Mouse (Mus musculus): ENCODE results near the gene Nsg2. TPM values are rescaled to one million over a fixed set of nuclear protein-coding genes. Genes with fewer than 3 reads are reported as not detected.

Nsg2 gene
- polyA plus RNA-seq, 1 experiment from 2014 or later, result not detected

GRCm38 (mm10) chr11:32087376-32087775, 87.1 kb downstream of the Nsg2 start:
- no peak for ATAC-seq
- TF ChIP-seq CTCF (IDR thresholded peaks at IDR 0.05), result no peak
- in situ Hi-C loops (cut with MboI; ENCODE audit: low pct_unique_long_range_greater_than_20kb), result no loop called here

DNA sequence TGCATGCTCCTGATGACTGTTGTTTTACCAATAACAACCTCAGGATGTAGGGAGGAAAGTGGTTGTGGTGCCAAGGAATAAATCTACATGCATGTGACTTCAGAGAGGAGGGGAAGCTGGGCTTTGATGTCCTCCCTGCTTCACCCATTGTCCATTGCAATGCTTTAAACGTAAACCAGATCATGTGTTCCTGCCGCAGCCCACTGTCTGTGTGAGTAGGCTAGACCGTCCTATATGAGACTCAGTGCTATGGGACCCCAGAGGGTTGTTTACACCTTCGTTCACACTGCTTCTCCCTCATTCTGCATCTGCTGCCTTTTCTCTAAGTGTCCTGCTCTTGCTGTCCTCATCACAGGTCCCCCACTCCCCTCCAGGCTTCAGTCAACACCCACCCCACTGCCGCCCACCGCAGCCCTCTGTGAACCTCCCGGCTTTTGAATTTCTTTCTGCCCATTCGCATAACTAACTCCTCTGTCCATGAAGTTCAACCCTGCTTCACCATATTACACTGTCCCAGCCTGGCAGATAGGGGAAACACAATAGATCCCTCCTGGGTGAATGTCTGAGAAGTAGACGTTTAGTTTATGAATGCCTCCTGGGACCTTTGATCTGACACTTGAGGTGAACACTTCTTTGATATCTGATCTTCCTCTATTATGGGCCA, 87.6 kb downstream of the Nsg2 start:
- ChIA-PET CTCF (no interaction called here), POLR2A (no interaction called here)
- TF ChIP-seq CTCF (IDR thresholded peaks at IDR 0.05), result no peak
- H3K27me3 ChIP-seq, result peaks cover 7% of the 10 kb centered on the region
- no peak for ATAC-seq
- in situ Hi-C loops (cut with MboI; ENCODE audit: low pct_unique_long_range_greater_than_20kb), result no loop called here
- no peak for DNase-seq (ENCODE audit: low read depth, low spot score)

More at GRCm38 (mm10) chr11:32087376-32087775, 87.1 kb downstream of the Nsg2 start:
- ChIA-PET CTCF (no interaction called here), POLR2A (no interaction called here)
- peaks cover 7% of the 10 kb centered on the region for H3K27me3 ChIP-seq
- DNase-seq (ENCODE audit: low read depth, low spot score), result no peak

GRCm38 (mm10) chr11:32095793-32096192, 95.5 kb downstream of the Nsg2 start:
- POLR2A ChIA-PET, result no interaction called here
- no peak for TF ChIP-seq CTCF (IDR thresholded peaks at IDR 0.05)
- in situ Hi-C loops (cut with MboI; ENCODE audit: low pct_unique_long_range_greater_than_20kb), result no loop called here
- DNase-seq (ENCODE audit: low read depth, low spot score) (no peak), ATAC-seq (no peak)
- H3K27me3 ChIP-seq, result peaks cover 4% of the 10 kb centered on the region
- CTCF ChIA-PET, result no interaction called here

DNA sequence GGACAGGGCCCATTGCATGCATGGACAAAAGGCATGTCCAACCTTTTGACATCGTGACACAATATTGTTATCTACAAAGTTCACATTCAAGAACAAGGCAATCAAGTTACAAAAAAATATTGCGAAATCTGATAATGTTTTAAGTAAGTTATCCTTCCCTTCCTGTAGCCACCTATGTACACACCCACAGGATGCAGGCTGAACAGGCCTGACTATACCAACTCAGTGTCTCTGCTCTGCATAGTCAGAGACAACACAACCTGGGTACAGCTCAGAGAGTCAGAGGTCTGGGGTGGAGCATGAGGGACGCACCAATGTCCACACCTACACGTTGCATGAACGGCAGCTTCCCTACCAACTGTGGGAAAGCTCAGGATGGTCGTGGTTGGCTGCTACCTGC, 96.1 kb downstream of the Nsg2 start:
- in situ Hi-C loops (cut with MboI; ENCODE audit: low pct_unique_long_range_greater_than_20kb), result no loop called here
- ATAC-seq (no peak), DNase-seq (ENCODE audit: low read depth, low spot score) (no peak)
- POLR2A ChIA-PET, result no interaction called here
- TF ChIP-seq CTCF (IDR thresholded peaks at IDR 0.05), result no peak
- CTCF ChIA-PET, result no interaction called here
- peaks cover 4% of the 10 kb centered on the region for H3K27me3 ChIP-seq

GRCm38 (mm10) chr11:32101059-32101632, 100.9 kb downstream of the Nsg2 start:
- in situ Hi-C loops (cut with MboI; ENCODE audit: low pct_unique_long_range_greater_than_20kb), result no loop called here
- ChIA-PET CTCF (interaction anchor here (0.6 to 1.8 kb wide), 2 partner anchors 10 to 40 kb away, joined by 3 read pairs; no protein-coding TSS in a partner anchor), POLR2A (no interaction called here)
- no peak for TF ChIP-seq CTCF (IDR thresholded peaks at IDR 0.05)
- ATAC-seq, result no peak
- DNase-seq (ENCODE audit: low read depth, low spot score), result no peak
- no peaks in the 10 kb centered on the region for H3K27me3 ChIP-seq

GRCm38 (mm10) chr11:32102976-32103375, 102.7 kb downstream of the Nsg2 start:
- TF ChIP-seq CTCF (IDR thresholded peaks at IDR 0.05), result no peak
- in situ Hi-C loops (cut with MboI; ENCODE audit: low pct_unique_long_range_greater_than_20kb), result no loop called here
- ATAC-seq (no peak), DNase-seq (ENCODE audit: low read depth, low spot score) (no peak)
- ChIA-PET CTCF (no interaction called here), POLR2A (interaction anchor here (0.9 kb wide), 1 partner anchor 10 kb away, joined by 3 read pairs; no protein-coding TSS in a partner anchor)
- H3K27me3 ChIP-seq, result peaks cover 6% of the 10 kb centered on the region

GRCm38 (mm10) chr11:32104406-32105116, 104.3 kb downstream of the Nsg2 start:
- peaks cover 6% of the 10 kb centered on the region for H3K27me3 ChIP-seq
- ATAC-seq (no peak), DNase-seq (ENCODE audit: low read depth, low spot score) (no peak)
- TF ChIP-seq CTCF (IDR thresholded peaks at IDR 0.05), result no peak
- CTCF ChIA-PET, result no interaction called here
- POLR2A ChIA-PET, result interaction anchor here (0.6 kb wide), 1 partner anchor 368 kb away, joined by 3 read pairs; no protein-coding TSS in a partner anchor
- in situ Hi-C loops (cut with MboI; ENCODE audit: low pct_unique_long_range_greater_than_20kb), result no loop called here

DNA sequence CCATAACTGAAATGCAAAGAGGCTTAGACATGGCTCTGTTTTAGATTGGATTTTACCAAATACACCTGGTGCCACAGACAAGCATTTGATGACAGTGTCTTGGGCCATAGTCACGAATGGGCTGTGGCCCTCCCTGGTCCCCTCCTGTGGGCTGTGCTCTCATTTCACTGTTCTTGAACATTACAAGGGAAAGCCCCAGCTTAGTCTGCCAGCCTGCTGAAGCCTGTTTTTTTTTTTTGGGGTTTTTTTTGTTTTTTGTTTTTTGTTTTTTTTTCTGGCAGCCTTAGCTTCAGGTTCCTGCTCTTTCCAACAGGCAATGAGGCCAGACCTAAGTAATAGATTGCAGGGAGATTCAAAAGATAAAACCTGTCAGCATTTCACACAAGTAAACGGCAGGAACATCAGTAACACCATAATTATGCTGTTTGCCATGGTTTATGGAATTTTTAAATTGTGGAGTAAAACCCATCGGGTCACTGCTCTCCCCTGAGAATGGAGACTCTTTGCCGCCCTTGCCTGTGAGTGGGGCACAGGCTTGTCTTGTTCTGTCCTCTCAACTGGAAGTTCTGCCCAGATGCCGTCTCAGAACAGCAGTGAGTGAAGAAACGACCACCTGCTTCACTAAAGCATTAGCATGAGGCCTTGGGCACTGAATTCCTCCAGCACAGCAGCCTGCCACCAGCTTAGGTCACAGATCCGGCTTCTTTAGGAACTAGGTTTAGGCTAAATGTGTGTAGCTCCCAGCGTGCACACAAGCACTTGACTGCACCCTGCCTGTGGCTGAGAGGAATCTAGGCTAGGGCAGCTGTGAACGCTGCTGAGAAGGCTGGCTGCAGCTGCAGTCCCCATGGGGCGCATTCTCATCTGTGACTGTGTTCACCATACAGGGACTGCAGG, 105.7 kb downstream of the Nsg2 start:
- ChIA-PET CTCF (no interaction called here), POLR2A (no interaction called here)
- in situ Hi-C loops (cut with MboI; ENCODE audit: low pct_unique_long_range_greater_than_20kb), result no loop called here
- DNase-seq (ENCODE audit: low read depth, low spot score) (no peak), ATAC-seq (no peak)
- H3K27me3 ChIP-seq, result peaks cover 9% of the 10 kb centered on the region
- no peak for TF ChIP-seq CTCF (IDR thresholded peaks at IDR 0.05)

GRCm38 (mm10) chr11:32106647-32106985, 106.4 kb downstream of the Nsg2 start:
- H3K27me3 ChIP-seq, result peaks cover 9% of the 10 kb centered on the region
- in situ Hi-C loops (cut with MboI; ENCODE audit: low pct_unique_long_range_greater_than_20kb), result no loop called here
- POLR2A ChIA-PET, result no interaction called here
- ATAC-seq (no peak), DNase-seq (ENCODE audit: low read depth, low spot score) (no peak)
- no peak for TF ChIP-seq CTCF (IDR thresholded peaks at IDR 0.05)
- CTCF ChIA-PET, result no interaction called here

GRCm38 (mm10) chr11:32108441-32108840, 108.2 kb downstream of the Nsg2 start:
- H3K27me3 ChIP-seq, result peaks cover 9% of the 10 kb centered on the region
- ChIA-PET CTCF (no interaction called here), POLR2A (no interaction called here)
- DNase-seq (ENCODE audit: low read depth, low spot score) (no peak), ATAC-seq (no peak)
- in situ Hi-C loops (cut with MboI; ENCODE audit: low pct_unique_long_range_greater_than_20kb), result no loop called here
- TF ChIP-seq CTCF (IDR thresholded peaks at IDR 0.05), result no peak

Other genes starting within 250 kb of the Nsg2 start
- 35.0 TPM for gene Cpeb4, start 128.3 kb upstream of the Nsg2 start, polyA plus RNA-seq (2021)
- gene 4930524B15Rik, start 34.9 kb upstream of the Nsg2 start, polyA plus RNA-seq (2021), result not detected
- not detected for gene Il9r, start 199.8 kb downstream of the Nsg2 start, polyA plus RNA-seq (2021)
- gene Snrnp25, start 205.0 kb downstream of the Nsg2 start, polyA plus RNA-seq (2021), result 32.0 TPM
- 50.8 TPM for gene Rhbdf1, start 221.8 kb downstream of the Nsg2 start, polyA plus RNA-seq (2021)
- gene Mpg, start 226.0 kb downstream of the Nsg2 start, polyA plus RNA-seq (2021), result 26.3 TPM